Mouse (Mus musculus): ENCODE measurements at regions not wholly inside any gene's neighbourhood (a gene's known extent, or its start where the extent isn't known, plus 50 kb on each side); places are given as distances from the start of the nearest gene placed in this dataset.

GRCm38 (mm10) chr1:177616335-177617239, 113.0 kb upstream of the 1700016C15Rik start:
- ATAC-seq (ENCODE audit: low FRiP score, low read depth), result no peak
- Histone ChIP-seq H3K27ac (replicated peaks; ENCODE audit: low read depth, low read length) (no peak overlapping the region), H3K9me3 (ENCODE audit: control insufficient read depth, low read length) (no peaks in the 10 kb centered on the region), H3K4me1 (ENCODE audit: control insufficient read depth, insufficient read depth, low read length) (no peaks in the 10 kb centered on the region), H3K36me3 (ENCODE audit: control insufficient read depth, insufficient read depth, low read length) (no peaks in the 10 kb centered on the region), H3K27me3 (ENCODE audit: control insufficient read depth, insufficient read depth, low read length) (no peaks in the 10 kb centered on the region), H3K4me3 (replicated peaks; ENCODE audit: low read length) (no peak overlapping the region), H3K4me2 (replicated peaks; ENCODE audit: low read depth, low read length, severe bottlenecking) (no peak overlapping the region), H3K9ac (ENCODE audit: low read depth, low read length, severe bottlenecking) (no peak overlapping the region)
- 88% methylated on average over 24 of the region's 24 CpGs for WGBS
- no peak for TF ChIP-seq POLR2A (IDR thresholded peaks at IDR 0.05; ENCODE audit: borderline replicate concordance, extremely low read depth, insufficient read depth, insufficient read length)
- DNase-seq (ENCODE audit: low spot score), result no peak

DNA sequence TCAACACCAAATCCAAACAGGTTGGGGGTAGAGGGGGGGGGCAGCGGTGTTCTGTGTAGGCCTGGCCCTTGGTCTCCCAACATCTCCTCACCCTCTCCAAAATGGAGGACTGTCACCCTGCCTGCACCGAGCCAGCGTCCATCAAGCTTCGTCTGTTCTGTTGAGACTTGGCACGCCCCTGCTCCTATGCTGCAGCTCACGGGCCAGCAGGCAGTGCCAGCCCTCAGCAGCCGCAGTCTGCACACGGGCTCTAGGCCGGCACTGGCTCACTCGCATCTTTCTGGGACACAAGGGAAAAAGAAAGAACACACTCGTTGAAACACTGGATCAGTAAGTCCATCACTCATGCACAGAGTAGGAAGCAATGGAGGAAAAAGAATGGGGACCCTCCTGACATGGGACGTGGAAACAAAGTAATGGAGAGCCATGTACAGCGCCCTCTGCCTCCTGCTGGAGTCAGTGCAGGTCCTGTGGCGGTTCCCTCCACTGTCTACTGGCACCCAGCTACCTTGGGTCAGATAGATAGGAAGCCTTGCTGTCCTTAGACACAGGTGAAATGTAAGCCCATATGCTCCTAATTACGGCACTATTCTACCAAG, 109.0 kb upstream of the 1700016C15Rik start:
- Histone ChIP-seq H3K4me1 (ENCODE audit: control insufficient read depth, insufficient read depth, low read length) (peaks cover 2% of the 10 kb centered on the region; the same call in 1 of the 2 replicates), H3K4me3 (replicated peaks; ENCODE audit: low read length) (no peak overlapping the region), H3K36me3 (ENCODE audit: control insufficient read depth, insufficient read depth, low read length) (no peaks in the 10 kb centered on the region), H3K9ac (ENCODE audit: low read depth, low read length, severe bottlenecking) (no peak overlapping the region), H3K27ac (replicated peaks; ENCODE audit: low read depth, low read length) (no peak overlapping the region), H3K27me3 (ENCODE audit: control insufficient read depth, insufficient read depth, low read length) (no peaks in the 10 kb centered on the region), H3K4me2 (replicated peaks; ENCODE audit: low read depth, low read length, severe bottlenecking) (no peak overlapping the region), H3K9me3 (ENCODE audit: control insufficient read depth, low read length) (no peaks in the 10 kb centered on the region)
- DNase-seq (ENCODE audit: low spot score), result no peak
- ATAC-seq (ENCODE audit: low FRiP score, low read depth), result no peak
- 81% methylated on average over 15 of the region's 15 CpGs for WGBS
- no peak for TF ChIP-seq POLR2A (IDR thresholded peaks at IDR 0.05; ENCODE audit: borderline replicate concordance, extremely low read depth, insufficient read depth, insufficient read length)

- WGBS, result 84% methylated on average over 17 of the region's 17 CpGs
Measured at GRCm38 (mm10) chr1:177621854-177622590, 107.6 kb upstream of the 1700016C15Rik start.

GRCm38 (mm10) chr1:177623304-177623726, 106.3 kb upstream of the 1700016C15Rik start:
- no peak overlapping the region for H3K9ac ChIP-seq (ENCODE audit: low read depth, low read length, severe bottlenecking)
- H3K4me3 ChIP-seq (replicated peaks; ENCODE audit: low read length), result no peak overlapping the region
- TF ChIP-seq POLR2A (IDR thresholded peaks at IDR 0.05; ENCODE audit: borderline replicate concordance, extremely low read depth, insufficient read depth, insufficient read length), result no peak
- H3K4me1 ChIP-seq (ENCODE audit: control insufficient read depth, insufficient read depth, low read length), result peaks cover 2% of the 10 kb centered on the region; the same call in 1 of the 2 replicates
- no peak overlapping the region for H3K4me2 ChIP-seq (replicated peaks; ENCODE audit: low read depth, low read length, severe bottlenecking)
- ATAC-seq (ENCODE audit: low FRiP score, low read depth) (peak; percentile 80), DNase-seq (ENCODE audit: low spot score) (peak; percentile 48)
- 52% methylated on average over 6 of the region's 6 CpGs for WGBS
- H3K36me3 ChIP-seq (ENCODE audit: control insufficient read depth, insufficient read depth, low read length), result no peaks in the 10 kb centered on the region
- H3K9me3 ChIP-seq (ENCODE audit: control insufficient read depth, low read length), result no peaks in the 10 kb centered on the region
- H3K27me3 ChIP-seq (ENCODE audit: control insufficient read depth, insufficient read depth, low read length), result no peaks in the 10 kb centered on the region
- H3K27ac ChIP-seq (replicated peaks; ENCODE audit: low read depth, low read length), result no peak overlapping the region

More at GRCm38 (mm10) chr1:177621854-177622590, 107.6 kb upstream of the 1700016C15Rik start:
- Histone ChIP-seq H3K4me1 (ENCODE audit: control insufficient read depth, insufficient read depth, low read length) (peaks cover 2% of the 10 kb centered on the region; the same call in 1 of the 2 replicates), H3K27me3 (ENCODE audit: control insufficient read depth, insufficient read depth, low read length) (no peaks in the 10 kb centered on the region), H3K4me3 (replicated peaks; ENCODE audit: low read length) (no peak overlapping the region), H3K4me2 (replicated peaks; ENCODE audit: low read depth, low read length, severe bottlenecking) (no peak overlapping the region), H3K36me3 (ENCODE audit: control insufficient read depth, insufficient read depth, low read length) (no peaks in the 10 kb centered on the region), H3K27ac (replicated peaks; ENCODE audit: low read depth, low read length) (no peak overlapping the region), H3K9ac (ENCODE audit: low read depth, low read length, severe bottlenecking) (no peak overlapping the region), H3K9me3 (ENCODE audit: control insufficient read depth, low read length) (no peaks in the 10 kb centered on the region)
- ATAC-seq (ENCODE audit: low FRiP score, low read depth), result no peak
- no peak for DNase-seq (ENCODE audit: low spot score)
- TF ChIP-seq POLR2A (IDR thresholded peaks at IDR 0.05; ENCODE audit: borderline replicate concordance, extremely low read depth, insufficient read depth, insufficient read length), result no peak

DNA sequence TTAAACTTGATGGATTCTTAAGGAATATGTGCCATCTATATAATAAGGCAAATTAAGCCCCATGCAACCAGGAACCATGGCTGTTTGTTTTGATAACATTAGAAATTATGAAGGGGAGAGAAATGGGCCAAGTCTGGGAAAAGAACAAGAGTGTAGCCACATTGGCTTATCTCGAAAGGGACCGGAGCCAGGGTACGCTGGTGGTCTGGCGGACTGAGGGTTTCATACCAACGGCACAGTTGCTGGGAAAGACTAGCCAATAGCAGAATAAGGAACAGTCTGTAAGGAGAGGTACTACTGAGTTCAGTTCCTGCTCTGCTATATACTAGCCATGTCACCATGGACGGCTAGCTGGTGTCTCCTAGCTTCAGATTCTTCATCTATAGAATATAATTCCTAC, 105.9 kb upstream of the 1700016C15Rik start:
- DNase-seq (ENCODE audit: low spot score) (no peak), ATAC-seq (ENCODE audit: low FRiP score, low read depth) (no peak)
- Histone ChIP-seq H3K36me3 (ENCODE audit: control insufficient read depth, insufficient read depth, low read length) (no peaks in the 10 kb centered on the region), H3K27ac (replicated peaks; ENCODE audit: low read depth, low read length) (no peak overlapping the region), H3K4me3 (replicated peaks; ENCODE audit: low read length) (no peak overlapping the region), H3K27me3 (ENCODE audit: control insufficient read depth, insufficient read depth, low read length) (no peaks in the 10 kb centered on the region), H3K9ac (ENCODE audit: low read depth, low read length, severe bottlenecking) (no peak overlapping the region), H3K4me2 (replicated peaks; ENCODE audit: low read depth, low read length, severe bottlenecking) (no peak overlapping the region), H3K4me1 (ENCODE audit: control insufficient read depth, insufficient read depth, low read length) (peaks cover 2% of the 10 kb centered on the region; the same call in 1 of the 2 replicates), H3K9me3 (ENCODE audit: control insufficient read depth, low read length) (no peaks in the 10 kb centered on the region)
- 83% methylated on average over 6 of the region's 6 CpGs for WGBS
- TF ChIP-seq POLR2A (IDR thresholded peaks at IDR 0.05; ENCODE audit: borderline replicate concordance, extremely low read depth, insufficient read depth, insufficient read length), result no peak
